Mouse (Mus musculus): ENCODE measurements around the gene Abcc8. TPM values are rescaled to one million over a fixed set of nuclear protein-coding genes. Genes with fewer than 3 reads are reported as not detected.

The Abcc8 gene
- polyA plus RNA-seq (2012; rRNA removed), result 5.6 TPM in 2 replicates

GRCm38 (mm10) chr7:46179431-46180275 is at the start of gene Abcc8:
Gene Abcc8 (minus strand): TSS chr7:46180033.

GRCm38 (mm10) chr7:46100563-46100962 is 79.3 kb downstream of the Abcc8 start, which contains the start of gene Kcnj11:
Gene Kcnj11 (minus strand): TSS chr7:46100764.

Other genes starting within 250 kb of the Abcc8 start
- gene Abcc6, start 149.7 kb downstream of the Abcc8 start, polyA plus RNA-seq (2012; rRNA removed), result 0.22 and 0.79 TPM in 2 replicates
- gene Nomo1, start 146.3 kb downstream of the Abcc8 start, polyA plus RNA-seq (2012; rRNA removed), result 8.3 and 12.3 TPM in 2 replicates
- gene Kcnj11, start 79.3 kb downstream of the Abcc8 start, polyA plus RNA-seq (2012; rRNA removed), result 1.9 and 3.3 TPM in 2 replicates
- gene Ush1c, start 58.5 kb upstream of the Abcc8 start, polyA plus RNA-seq (2012; rRNA removed), result 0.10 and 0.13 TPM in 2 replicates
- 0.01 TPM in 1 of 2 replicates, not detected in the other for gene Otog, start 61.0 kb upstream of the Abcc8 start, polyA plus RNA-seq (2012; rRNA removed)
- gene Myod1, start 196.4 kb upstream of the Abcc8 start, polyA plus RNA-seq (2012; rRNA removed), result 0.80 and 1.2 TPM in 2 replicates
- gene Kcnc1, start 216.5 kb upstream of the Abcc8 start, polyA plus RNA-seq (2012; rRNA removed), result 0.06 and 0.13 TPM in 2 replicates